Mouse (Mus musculus) layer of hippocampus, adult 9-11 months (tissue): ENCODE data around the gene Efr3b.

Experiments used
- DNase-seq: peaks from one replicate; pipeline ENCODE4 v3.0.0; 2022

The Efr3b gene

DNA sequence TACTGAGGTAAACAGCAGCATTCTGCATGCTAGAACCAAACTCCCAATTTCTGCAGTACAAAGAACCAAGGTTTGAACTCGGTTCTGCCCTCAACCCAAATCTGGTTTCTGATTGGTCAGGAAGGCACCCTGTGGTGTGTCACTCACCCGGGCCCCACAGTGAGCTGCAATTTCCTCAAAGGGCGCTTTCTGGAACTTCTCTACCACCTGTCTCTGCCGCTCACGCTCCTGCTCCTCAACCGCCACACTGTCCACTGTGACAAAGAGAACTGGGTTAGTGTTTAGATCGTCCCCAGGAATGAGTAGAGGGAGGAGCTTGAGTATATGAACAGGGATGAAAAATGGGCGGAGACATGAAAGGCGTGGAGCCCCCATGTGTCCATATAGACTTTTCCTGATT lies 70.3 kb downstream of the Efr3b start:
- no peak for DNase-seq

DNA sequence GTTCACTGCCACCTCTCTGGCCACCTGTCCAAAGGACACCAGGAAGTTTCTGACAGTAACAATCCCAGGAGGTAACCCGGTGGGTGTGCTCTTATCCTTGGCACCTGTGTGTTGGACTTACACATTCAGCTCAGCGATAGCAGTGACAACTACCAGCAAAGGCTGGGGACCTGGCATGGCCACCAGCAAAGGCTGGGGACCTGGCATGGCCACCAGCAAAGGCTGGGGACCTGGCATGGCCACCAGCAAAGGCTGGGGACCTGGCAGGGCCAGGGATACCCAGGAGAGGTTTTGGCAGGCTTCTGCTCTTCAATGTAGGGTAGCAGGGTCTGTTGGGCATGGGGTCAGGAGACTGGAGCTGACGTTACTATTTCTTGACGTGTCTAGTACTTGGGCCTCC lies 71.5 kb downstream of the Efr3b start:
- no peak for DNase-seq

DNA sequence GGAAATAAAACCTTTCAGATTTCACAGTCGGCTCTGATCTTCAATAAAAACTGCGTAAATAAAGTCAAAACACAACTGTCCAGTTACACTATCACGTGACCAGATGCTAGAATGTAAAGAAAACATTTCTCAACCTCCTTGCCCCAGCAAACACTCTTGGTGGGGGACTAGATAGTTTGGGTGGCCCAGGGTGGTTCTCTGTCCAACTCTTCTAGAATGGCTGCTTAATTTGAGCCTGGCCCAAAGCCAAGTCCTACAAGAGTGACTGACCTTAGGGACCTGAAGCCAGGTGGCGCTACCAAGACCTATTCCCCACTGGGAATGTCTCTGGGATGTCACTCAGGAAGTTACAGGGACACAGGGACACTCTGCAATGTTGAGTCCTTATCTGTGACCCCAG lies 78.2 kb downstream of the Efr3b start:
- no peak for DNase-seq

DNA sequence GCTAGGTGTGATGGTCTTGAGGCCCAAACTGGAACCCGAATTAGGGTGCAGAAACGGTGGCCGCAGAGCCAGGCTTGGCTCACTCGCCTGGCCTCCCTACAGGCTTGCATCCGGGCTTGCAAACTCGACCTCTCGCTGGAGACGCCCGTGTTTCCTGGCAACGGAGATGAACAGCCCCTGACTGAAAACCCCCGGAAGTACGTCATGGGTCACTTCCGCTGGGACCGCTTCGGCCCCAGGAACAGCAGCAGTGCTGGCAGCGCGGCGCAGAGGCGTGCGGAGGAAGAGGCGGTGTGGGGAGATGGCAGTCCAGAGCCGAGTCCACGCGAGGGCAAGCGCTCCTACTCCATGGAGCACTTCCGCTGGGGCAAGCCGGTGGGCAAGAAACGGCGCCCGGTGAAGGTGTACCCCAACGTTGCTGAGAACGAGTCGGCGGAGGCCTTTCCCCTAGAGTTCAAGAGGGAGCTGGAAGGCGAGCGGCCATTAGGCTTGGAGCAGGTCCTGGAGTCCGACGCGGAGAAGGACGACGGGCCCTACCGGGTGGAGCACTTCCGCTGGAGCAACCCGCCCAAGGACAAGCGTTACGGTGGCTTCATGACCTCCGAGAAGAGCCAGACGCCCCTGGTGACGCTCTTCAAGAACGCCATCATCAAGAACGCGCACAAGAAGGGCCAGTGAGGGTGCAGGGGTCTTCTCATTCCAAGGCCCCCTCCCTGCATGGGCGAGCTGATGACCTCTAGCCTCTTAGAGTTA lies 78.7 kb downstream of the Efr3b start:
- DNase-seq: peak; percentile 91

DNA sequence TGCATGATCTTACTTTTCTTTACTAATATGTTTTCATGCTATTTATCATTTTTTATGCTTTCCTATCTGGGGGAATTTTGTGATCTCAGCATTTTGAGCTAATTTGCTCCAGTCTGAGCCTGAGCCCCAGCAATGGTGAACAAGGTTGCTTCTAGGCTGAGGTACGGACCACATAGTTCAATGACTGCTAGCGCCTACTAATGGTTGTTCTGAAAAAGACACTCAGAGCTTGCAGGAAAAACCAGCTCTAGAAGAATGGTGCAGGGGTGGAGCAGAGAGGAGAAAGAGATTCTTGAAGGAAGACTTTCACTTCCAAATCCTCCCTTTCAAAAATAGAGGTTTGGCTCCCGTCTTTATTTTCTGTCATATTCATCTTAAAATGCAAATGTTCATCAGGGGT lies 82.4 kb downstream of the Efr3b start:
- DNase-seq: no peak

DNA sequence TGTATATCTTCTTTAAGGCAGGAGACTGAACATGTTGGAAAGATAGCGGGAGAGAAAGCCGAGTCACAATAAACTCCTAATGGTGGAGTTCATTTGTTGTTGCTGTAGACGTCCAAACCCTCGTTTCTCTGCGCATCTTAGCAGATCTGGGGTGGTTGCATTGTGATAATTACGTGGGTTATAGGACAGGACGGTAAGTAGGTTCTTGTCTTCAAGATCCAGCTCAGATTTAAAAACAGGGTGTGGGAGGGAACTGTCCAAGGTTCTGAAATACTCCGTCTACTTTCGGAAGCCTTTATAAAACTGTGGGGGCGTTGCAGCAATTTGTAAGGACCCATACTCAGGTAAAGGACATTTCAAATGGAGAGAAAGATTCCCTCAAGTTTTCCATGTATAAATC lies 83.3 kb downstream of the Efr3b start:
- no peak for DNase-seq

DNA sequence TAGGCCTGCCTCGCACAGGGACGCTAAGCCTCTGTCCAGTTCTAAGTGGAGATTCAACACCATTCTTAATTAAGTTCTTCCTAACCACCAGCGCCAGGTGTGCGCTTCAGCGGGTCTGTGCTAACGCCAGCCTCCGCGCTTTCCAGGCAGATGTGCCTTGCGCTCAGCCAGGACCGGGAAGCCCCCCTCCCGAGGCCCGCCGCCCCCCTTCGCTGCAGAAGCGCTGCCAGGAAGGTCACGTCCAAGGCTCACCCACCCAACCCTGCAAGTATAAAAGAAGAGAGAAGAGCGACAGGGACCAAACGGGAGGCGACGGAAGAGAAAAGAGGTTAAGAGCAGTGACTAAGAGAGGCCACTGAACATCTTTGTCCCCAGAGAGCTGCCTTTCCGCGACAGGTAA lies 84.1 kb downstream of the Efr3b start, which contains the start of gene Pomc:
Pomc (plus strand) TSS at position 301 of the 400 bp plus-strand sequence.
- no peak for DNase-seq

DNA sequence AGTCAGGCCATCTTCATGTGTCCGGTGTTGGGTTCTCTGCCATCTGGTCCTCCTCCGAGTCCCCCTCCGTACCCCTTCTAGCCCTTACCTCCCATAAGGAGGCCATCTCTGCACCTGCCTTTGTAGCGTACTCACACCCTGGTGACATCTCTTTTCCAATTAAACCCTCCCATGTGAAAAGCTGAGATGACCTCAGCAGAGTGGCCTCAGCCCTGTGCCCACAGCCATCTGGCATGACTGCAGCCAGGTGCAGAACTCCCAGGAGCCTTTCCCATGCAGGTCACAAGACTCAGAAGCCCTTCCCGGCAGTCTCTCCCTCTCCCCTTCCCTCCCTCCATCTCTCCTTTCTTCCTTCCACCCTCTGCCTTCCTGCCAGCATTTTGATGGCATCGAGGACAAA lies 91.2 kb downstream of the Efr3b start:
- DNase-seq: no peak

DNA sequence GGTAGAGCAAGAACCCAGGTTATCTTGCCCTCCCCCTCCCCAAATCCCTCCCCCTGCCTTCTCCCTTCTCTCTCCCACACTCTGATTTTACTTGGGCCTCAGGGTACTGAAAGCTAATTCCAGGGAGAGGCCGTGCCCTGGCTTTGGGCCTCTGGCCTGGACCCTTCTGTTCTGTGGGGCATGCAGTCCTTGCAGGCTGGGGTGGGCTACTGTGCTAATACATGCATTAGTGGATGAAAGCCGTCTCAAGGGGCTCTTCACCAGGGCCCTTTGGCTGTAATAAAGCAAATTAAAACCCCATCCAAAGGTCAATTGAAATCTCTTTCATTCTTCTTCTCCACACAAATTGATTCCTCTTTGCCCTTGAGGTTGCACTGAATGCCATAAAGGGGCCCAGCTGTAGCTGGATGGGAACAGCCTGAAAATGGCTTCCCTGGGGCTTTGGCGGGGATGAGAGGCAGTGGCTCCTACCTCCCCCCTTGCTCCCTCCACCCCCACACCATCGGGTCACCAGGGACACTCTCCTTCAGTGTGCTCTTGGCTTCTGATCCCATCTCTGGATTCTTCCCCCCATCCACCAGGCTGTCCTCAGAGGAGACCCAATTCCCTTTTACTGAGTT lies 94.2 kb downstream of the Efr3b start:
- DNase-seq: no peak

DNA sequence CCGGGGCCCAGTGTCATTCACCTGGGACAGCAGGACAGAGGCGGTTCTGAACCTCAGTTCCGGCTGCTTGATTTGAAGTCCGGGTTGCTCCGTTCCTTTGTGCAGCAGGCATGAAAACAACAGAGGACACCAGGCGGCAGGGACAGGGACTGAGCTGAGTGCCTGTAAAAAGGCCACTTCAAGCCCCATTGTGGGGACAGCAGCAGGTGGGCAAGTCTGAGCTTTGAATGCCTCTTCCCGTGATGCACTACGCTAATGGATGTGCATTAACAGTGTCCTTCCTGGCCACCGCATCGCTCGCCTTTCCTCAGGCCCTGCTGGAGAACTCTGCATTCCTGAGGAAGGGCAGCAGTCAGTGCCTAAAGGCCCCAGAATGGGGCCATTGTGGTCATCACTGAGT lies 96.7 kb downstream of the Efr3b start:
- DNase-seq: no peak

DNA sequence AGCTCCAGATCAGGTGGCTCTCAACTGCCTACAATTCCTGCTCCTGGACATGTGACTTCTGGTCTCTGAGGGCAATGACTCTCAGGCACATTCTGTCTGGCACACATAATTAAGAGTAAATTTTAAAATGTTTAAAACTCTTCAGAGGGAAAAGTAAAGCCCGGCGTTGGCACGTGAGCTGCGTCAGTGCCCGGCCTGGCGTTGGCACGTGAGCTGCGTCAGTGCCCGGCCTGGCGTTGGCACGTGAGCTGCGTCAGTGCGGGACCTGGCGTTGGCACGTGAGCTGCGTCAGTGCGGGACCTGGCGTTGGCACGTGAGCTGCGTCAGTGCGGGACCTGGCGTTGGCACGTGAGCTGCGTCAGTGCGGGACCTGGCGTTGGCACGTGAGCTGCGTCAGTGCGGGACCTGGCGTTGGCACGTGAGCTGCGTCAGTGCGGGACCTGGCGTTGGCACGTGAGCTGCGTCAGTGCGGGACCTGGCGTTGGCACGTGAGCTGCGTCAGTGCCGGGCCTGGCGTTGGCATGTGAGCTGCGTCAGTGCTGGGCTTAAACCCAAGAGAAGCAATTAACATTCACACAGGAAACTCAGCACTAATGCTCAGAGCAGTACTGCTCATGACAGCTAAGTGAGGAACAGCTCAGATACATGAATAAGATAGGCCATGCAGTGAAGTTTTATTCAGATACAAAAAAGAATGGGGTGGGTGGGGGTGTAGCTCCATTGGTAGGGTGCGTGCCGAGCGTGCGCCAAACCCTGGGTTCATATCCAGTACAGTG lies 108.4 kb downstream of the Efr3b start:
- DNase-seq: peak; percentile 79

DNA sequence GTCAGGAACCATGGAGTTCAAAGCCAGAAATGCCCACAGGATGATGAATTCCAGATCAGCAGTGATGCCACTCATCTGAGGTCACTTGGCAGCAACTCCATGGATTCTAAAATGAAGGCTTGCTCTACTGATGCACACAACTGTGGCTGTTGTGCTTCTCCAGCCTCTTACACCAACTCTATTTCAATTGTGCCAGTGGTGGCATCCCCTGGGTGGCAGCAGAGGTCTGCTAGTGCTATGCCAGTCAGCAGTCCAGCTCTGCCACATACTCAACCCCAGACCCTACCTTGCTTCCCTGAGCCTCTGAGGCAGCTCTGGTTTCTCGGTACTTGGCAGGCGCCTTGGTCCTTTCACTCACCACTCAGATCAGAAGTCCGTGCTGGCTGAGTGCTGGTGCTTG lies 109.9 kb downstream of the Efr3b start:
- peak; percentile 74 for DNase-seq

DNA sequence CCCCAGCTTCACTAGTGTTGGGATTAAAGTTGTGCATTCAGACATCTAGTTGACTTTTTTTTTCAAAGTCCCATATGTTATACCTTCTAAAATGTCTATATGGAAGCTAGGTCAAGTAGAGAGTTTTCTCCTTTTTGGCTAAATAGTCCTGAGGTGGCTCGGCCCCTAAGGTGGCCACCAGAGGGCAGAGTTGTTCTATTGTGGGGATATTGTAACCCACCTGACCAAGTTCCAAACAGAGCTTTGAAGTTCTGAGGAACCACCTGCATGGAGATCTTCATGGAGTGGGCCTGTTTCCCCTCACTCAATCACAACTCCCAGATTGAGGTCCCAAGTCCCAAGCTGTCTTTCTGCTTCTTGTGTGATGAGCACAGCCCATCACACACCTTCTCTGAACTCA lies 112.6 kb downstream of the Efr3b start:
- DNase-seq: peak; percentile 58

DNA sequence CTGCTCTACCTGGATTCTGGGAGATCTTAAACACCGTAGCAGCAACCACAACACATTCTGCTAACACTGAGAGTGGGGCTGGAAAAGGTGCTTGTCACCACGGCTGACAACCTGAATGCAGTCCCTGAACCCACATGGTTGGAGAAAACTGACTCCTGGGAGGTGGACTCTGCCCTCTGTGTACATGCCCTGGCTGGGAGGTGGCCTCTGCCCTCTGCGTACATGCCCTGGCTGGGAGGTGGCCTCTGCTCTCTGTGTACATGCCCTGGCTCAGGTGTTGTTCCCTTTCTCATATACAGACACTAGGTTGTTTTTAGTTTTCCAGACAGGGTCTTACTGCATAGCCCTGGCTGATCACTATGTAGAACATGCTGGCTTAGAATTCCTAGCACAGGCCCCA lies 119.3 kb downstream of the Efr3b start:
- no peak for DNase-seq

DNA sequence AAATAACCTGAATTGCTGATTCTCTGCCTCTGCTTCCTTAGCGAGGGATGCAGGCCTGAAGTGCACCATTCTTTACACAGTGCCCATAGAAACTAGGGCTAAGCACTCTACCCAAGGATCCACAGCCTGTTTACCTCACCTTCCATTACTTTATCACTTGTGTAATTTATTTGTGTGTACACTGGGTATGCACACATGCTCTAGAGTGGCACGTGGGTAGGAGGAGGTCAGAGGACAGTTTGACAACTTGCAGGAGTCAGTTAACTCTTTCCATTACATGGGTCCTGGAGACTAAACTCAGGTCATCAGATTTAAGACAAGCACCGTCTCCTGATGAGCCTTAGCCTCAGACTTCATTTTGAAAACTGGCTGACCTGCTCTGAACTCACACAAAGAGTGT lies 120.1 kb downstream of the Efr3b start:
- DNase-seq: no peak

DNA sequence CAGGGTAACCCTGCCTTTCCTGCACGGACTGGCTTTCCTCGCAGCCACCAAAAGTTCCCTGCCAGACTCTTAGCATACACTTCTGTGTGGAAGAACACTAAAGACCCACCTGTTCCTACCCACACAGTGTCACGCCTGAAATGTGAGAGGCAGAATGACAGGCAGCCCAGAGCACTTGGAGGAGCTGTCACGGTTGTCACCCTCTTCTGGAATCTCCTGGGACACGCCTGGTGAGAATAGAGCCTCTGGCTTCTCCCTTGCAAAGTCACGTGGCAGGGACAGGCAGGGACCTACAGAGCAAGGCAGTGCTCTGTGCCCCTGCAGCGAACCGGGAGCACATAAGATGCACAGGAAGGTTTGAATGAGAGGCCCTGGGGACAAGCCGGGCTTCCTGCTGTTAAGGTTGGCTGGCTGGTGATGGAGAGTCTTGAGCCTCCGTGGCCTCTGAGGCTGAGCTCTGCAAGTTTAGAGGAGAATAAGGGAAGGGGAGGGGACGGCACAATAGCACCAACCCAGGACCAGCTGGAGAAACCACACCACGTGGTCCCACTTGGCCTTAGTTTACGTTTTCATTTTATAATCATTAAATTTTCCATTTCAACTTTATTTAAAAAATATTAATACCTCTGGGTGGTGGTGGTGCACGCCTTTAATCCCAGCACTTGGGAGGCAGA lies 120.9 kb downstream of the Efr3b start:
- DNase-seq: no peak

DNA sequence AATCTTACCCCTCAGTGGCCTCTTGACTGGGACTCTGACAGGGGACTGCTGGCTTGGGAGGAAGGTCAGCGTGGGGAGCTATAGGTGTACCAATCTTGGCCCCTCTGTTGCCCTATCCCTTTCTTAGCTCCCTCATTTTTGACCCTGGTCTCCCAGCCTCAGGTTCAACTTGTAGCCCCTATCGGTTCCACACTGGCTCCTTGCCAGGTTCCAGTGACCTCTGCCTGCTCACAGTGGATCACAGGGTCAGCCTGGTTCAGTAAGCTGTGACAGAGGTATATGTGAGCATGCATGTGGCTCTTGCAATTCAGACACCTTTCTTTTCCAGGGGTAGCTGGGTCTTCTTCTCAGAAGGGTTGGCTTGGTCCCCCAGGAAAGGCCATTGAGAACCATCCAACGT lies 122.9 kb downstream of the Efr3b start:
- DNase-seq: no peak
